Mouse (Mus musculus): ENCODE data around the gene Ptgir.

Gene Ptgir

DNA sequence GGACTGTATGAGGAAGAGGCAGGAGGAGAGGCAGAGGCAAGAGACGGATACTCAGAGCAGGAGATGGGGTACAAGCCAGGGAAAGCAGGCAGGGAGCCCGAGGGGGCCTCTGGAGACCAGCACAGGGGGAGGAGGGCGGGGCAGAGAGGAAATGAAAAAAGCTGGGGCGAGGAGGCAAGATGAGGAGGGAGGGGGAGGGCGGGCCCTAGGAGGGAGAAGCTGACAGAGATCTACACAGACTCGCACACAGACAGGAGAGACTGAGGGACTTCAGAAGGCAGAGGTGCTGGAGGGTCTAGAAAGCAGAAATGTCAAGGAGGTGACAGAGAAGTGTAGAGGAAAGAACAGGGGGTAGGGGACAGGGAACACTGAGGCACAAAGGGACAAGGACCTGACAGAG lies at the start of gene Ptgir:
Gene Ptgir (plus strand): TSS at position 210 of the 400 bp plus-strand sequence.
- no peak for DNase-seq (ENCODE audit: extremely low read depth, low read depth)

DNA sequence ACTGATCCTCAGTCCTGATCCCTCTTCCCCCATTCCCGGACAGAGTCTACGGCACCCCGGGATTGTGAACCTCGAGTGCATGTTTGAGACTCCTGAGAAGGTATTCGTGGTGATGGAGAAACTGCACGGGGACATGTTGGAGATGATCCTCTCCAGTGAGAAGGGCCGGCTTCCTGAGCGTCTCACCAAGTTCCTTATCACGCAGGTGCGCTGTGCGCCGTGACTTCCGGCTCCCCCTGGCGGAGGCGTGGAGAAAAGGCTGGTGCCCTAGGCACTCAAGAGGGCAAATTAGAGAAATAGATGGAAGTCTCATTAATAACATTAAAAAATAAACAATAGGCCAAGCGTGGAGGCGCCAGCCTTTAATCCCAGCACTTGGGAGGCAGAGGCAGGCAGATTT lies 48.0 kb upstream of the Ptgir start:
- DNase-seq (ENCODE audit: extremely low read depth, low read depth): peak; percentile 32

DNA sequence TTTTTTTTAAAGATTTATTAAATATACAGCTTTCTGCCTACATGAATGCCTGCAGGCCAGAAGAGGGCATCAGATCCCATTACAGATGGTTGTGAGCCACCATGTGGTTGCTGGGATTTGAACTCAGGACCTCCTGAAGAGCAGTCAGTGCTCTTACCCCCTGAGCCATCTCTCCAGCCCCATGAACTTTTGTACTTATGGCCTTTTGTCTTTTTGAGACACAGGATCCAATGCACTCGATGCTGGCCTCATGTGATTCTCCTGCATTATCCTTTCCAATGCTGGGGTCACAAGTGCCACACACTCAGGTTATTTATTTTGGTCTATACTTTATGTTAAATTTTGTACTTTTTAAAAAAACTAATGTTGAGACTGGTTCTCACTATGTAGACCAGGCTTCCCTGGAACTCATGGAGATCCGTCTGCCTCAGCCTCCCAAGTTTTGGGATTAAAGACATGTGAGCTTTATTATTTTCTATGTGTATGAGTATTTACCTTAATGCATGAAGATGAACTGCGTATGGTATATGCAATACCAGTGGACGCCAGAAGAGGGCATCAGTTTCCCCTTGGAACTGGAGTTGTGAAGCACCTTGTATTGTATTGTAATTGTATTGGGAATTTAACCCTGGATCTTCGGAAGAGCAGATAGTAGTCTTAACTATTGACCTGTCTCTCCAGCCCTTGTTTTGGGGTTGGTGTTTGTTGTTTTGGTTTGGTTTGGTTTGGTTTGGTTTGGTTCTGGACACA lies 46.2 kb upstream of the Ptgir start:
- DNase-seq (ENCODE audit: extremely low read depth, low read depth): peak; percentile 63

DNA sequence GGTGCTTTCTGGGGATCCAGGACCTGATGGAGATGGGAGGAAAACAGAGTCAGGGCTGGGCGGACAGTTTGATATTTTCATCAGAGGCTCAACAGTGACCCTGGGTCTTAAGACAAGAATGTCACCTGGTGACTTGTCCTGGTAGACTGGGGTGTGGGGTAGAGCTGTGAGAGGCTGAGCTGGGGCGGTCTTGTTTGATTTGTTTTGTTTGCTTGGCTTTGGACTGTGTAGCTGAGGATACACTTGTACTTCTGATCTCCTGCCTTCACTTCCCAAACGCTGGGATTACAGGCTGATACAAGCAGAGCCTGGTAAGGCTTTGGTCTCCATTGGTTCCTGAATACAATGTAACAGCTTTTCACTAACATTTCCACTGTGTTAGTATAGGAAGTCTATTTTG lies 38.8 kb upstream of the Ptgir start:
- no peak for DNase-seq (ENCODE audit: extremely low read depth, low read depth)

DNA sequence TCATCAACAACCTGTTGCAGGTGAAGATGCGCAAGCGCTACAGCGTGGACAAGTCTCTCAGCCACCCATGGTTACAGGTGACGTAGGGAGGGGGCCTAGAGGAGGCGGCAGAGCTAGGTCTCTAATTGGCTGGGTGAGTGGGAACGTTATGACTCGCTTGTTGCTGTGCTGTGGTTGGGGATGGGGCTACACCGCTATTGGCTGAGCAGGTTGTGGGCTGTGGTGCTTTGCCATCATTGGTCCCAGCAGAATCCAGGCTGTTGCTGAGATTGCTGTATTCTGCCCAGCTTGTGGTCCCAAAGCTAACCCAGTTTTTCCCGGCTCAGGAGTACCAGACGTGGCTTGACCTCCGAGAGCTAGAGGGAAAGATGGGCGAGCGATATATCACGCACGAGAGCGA lies 36.8 kb upstream of the Ptgir start:
- no peak for DNase-seq (ENCODE audit: extremely low read depth, low read depth)

DNA sequence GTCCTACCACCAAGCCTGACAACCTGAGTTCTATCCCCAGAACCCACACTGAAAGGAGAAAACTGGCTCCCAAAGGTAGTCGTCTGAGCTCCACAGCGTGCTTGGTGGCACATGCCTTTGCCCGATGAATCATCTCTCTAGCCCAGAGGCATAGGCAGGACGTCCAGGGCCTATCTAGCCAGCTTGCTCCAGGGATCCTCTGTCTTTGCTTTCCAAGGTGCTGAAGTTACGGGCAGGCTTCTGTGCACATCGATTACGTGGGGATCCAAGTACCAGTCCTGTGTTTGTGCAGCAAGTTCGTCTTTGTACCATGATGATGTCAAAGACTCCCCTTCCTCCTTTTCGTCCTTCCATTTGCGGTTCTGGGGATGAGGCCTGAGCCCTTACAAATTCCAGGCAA lies 34.7 kb upstream of the Ptgir start:
- DNase-seq (ENCODE audit: extremely low read depth, low read depth): no peak

DNA sequence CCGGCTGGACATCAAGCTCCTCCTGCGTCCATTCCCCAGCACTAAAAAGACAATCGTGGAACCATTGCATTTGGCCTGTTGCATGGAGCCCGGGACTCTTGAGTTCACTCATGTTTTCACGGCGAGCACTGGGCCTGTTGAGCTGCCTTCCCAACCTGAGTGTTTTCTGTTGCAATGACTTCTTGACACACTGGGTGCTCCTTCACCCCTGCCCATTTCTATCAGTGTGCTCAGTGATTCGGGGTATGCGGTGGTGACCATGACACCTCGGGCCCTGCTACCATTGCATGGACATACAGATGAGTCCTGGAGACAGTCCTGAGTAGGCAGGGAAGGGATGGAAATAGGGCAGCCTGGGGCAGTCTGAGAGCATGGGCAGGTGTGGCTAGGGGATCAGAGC lies 33.8 kb upstream of the Ptgir start:
- no peak for DNase-seq (ENCODE audit: extremely low read depth, low read depth)

DNA sequence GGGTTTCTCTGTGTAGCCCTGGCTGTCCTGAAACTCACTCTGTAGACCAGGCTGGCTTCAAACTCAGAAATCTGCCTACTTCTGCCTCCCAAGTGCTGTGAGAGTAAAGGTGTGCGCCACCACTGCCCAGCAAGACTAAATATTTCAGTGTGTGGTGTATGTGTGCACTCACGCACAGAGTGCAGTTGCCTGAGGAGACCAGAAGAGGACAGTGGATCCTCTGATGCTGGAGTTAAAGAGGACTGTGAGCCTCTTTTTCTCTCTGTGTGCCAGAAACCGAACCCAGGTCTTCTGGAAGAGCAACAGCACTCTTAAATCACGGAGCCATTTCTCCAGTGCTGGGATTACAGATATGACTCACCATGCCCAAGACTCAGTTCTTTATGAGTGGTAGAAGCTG lies 32.9 kb upstream of the Ptgir start:
- no peak for DNase-seq (ENCODE audit: extremely low read depth, low read depth)

DNA sequence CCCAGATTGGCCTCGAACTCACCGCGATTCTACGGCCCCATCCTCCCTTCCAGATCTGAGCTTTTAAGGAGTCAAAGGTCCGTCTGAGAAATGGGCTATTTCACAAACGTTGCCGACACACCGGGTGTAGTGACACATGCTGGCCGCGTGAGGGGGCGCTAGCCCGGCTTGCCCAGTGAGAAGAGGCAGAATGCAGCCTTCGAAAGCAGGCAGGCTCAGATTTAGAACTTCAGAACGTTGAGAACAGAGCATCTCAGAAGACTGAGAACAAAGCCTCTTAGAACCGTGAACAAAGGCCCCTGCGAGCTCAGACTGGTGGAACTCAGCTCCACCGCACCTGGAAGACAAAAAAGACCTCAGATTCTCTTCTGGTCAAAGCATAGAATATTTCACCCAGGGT lies 32.1 kb upstream of the Ptgir start:
- DNase-seq (ENCODE audit: extremely low read depth, low read depth): peak; percentile 55

DNA sequence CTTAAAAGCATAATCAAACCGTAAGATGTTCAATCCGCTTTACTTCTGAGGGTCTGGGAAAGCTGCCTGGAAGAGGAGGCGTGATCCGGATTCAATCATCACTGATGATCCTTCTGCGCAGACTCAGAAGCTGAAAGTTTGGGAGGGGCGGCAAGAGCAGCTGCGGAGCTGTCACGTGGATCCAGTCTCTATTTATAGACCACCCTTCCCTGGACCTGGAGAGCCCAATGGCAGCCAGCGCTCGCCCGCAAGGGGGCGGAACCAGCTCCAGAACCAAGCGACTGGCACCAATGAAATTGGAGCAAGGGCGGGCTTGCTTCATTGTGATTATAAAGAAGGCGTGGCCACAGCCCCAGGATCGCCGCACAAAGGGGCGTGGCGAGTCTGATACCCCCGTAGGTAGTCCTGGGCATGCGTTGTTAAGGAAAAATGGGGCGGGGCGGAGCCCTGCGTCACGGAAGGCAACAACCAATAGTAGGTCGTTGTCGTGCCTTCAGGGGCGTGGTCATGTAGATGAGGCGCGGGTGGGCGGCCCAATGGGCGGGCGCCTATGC lies 31.5 kb upstream of the Ptgir start:
- peak; percentile 98 for DNase-seq (ENCODE audit: extremely low read depth, low read depth)

DNA sequence AGATGAGACGGTGACA lies 31.2 kb upstream of the Ptgir start, which contains the start of gene Dact3:
Gene Dact3 (plus strand): TSS at position 8 of the 16 bp plus-strand sequence.
- no peak for DNase-seq (ENCODE audit: extremely low read depth, low read depth)

DNA sequence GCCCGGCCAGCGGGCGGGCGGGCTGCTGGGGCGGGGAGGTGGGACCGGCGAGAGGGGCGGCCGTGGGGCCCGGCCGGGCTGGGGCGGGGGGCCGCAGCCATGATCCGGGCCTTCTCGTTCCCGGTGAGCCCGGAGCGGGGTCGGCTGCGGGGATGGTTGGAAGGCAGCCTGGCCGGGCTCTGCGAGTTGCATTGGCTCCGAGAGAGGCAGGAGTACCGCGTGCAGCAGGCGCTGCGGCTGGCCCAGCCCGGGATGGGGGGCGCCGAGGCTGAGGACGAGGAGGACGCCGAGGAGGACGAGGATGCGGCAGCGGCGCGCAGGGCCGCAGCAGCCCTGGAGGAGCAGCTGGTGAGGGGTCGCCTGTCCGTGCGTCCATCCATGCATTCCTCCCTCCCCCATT lies 31.0 kb upstream of the Ptgir start:
- no peak for DNase-seq (ENCODE audit: extremely low read depth, low read depth)

DNA sequence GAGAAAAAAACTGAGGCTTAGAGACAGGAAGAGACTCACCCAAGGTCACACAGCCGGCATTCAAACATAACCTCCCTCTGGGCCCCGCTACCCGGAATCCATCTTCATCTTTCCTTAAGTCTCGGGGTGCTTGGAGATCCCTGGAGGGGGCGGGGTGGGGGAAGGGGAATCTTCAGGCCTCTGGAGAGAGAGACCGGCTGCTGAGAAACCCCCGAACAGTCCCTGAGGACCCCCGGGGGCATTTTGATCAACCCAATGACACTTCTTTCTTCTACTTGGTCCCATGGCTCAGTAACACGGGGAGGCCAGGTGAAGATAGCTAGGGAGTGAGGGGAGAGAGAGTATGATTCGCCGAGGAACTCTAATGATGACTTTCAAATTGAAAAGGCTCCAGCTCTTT lies 30.3 kb upstream of the Ptgir start:
- no peak for DNase-seq (ENCODE audit: extremely low read depth, low read depth)

DNA sequence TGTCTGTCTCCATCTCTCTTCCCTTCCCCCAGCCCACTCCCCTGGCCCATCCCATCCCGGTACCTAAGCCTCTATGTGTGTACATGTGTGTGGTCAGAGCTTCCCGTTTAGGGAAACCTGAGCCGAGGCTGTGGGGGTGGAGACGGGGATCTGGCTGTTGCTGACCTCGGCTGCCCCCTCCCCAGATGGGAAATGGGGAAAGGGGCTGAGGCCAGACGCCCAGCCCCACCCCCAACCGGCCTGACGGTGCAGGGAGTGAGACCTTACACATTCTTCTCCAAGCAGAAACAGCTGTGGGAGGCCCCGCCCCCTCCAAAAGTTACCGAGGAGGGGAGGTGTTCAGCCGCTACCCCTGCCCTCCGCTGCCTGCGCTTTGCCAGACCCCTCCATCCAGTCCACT lies 29.7 kb upstream of the Ptgir start:
- no peak for DNase-seq (ENCODE audit: extremely low read depth, low read depth)

DNA sequence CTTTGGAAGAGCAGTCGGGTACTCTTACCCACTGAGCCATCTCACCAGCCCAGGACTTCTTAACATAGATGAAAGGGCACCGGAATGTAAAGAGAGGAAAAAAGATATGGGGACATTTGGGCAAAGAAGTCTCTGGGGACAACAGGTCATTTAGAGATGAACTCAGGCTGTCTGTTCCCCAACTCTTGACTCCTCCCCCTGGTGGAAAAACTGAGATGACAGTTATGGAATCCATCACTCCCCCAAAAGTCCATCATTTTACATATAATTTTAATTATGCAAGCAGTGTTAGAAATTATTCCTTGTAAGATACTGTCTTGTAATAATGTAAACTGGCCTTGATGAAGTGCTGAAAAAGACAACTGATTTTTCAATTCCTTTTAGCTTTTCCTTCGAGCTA lies 28.6 kb upstream of the Ptgir start:
- DNase-seq (ENCODE audit: extremely low read depth, low read depth): no peak

DNA sequence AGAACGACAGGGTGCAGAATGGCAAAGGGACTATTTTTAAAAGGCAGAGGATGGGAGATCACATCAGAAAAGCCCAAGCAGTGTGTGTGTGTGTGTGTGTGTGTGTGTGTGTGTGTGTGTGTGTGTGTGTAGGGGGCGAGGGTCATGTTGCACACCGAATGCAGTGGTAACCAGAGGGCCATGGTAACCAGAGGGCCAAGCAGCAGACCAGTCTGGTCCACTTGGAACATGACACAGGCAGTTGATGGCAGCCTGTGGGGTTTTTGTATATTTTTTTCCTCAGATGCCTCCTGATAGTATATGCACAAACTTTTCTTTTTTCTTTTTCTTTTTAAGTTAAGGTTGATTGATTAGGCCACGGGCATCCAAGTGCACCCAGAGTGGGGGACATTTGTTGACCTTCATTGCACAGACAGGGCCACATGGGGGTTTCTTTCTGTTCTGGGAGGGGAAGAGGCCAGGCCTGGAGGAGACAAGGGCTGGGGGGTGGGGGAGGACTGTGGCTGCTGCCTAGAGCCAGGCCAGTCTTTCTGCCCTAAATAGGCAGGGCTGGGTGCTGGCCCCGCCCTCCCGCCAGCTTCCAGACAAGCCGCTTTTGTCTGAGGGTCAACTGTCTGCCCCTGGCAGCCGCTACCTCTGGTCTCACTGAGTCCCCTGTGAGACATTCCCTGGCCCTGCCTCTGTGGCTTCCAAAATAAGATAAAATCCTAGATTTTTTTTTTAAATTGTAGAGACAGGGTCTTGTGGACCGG lies 26.3 kb upstream of the Ptgir start:
- DNase-seq (ENCODE audit: extremely low read depth, low read depth): no peak

DNA sequence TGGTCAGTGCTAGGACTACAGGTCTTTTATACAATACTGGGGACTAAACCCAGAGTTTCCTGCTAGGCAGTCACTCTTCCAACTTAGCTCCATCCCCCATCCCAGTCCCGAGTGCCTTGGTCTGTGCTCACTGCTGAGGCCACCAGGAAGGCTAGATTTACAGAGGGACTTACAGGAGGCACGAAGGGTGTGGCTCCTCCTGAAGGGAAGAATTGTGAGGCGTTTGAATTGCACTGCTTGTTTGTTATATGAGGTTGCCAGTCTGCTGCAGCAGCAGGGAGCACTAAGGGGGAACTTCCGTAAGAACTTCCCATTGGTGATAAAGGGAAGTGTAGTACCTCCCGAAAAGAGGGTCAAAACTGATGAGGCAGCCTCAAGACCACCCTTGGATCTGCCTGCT lies 25.7 kb upstream of the Ptgir start:
- no peak for DNase-seq (ENCODE audit: extremely low read depth, low read depth)

DNA sequence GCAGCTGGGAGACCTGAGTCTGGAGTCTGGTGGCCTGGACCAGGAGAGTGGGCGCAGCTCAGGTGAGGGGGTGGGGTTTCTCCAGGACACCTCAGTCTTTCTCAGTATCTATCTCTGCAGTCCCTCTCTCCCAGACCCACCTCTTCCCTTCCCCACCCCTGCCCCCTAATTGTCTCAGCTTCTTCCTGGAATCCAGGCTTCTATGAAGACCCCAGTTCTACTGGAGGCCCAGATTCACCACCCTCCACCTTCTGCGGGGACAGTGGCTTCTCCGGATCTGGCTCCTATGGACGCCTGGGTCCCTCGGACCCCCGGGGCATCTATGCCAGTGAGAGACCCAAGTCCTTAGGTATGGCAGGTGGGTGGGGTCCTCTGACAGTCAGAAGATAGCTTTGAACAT lies 23.1 kb upstream of the Ptgir start:
- DNase-seq (ENCODE audit: extremely low read depth, low read depth): no peak

DNA sequence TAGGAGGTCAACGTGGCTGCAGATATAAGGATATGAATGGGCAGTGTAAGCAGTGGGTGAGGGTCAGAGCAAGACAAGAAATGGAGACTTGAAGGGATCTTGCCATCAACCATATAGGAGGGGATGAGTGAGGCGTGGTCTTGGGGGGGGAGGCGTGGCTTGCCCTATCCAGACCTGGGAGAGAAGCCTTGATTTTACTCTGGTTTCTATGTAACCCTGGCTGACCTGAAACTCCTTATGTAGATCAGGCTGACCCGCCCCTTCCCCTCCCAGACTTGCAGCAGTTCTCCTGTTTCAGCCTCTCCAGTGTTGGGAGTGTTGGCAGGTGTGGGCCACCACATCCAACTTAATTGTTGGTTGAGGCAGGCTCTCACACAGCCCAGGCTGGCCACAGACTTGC lies 22.0 kb upstream of the Ptgir start:
- DNase-seq (ENCODE audit: extremely low read depth, low read depth): no peak

DNA sequence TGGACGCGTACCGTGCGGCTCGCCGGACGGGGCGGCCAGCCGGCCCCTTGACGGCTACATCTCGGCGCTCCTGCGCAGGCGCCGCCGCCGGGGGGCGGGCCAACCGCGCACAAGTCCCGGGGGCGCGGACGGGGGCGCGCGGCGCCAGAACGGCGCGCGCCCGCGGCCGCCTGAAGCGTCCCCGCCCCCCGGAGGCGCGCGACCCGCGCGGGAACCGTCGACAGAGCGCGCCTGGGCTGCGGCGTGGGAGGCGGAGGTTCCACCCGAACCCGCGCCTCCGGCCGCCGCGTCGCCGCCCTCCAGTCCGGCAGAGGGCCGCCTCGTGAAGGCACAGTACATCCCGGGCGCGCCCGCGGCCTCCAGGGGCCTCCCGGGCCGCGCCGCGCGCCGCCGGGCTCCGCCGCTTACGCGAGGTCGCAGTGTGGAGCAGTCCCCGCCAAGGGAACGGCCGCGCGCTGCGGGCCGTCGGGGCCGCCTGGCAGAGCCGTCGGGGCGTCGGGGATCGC lies 21.0 kb upstream of the Ptgir start:
- no peak for DNase-seq (ENCODE audit: extremely low read depth, low read depth)

DNA sequence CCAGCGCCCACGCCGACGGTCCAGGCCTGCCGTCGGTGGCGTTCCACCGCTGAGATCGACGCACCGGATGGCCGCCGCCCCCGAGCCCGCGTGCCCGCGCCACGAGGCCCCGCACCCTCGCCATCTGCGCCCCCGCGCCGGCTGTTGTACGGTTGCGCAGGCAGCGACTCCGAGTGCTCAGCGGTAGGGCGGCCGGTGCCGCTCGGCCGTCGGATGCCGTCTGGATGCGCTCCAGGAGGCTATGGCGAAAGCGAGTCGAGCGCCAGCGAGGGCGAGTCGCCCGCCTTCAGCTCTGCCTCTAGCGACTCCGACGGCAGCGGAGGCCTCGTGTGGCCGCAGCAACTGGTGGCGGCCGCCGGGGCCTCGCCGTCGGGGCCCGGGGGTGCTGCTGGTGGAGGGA lies 20.4 kb upstream of the Ptgir start:
- DNase-seq (ENCODE audit: extremely low read depth, low read depth): no peak

DNA sequence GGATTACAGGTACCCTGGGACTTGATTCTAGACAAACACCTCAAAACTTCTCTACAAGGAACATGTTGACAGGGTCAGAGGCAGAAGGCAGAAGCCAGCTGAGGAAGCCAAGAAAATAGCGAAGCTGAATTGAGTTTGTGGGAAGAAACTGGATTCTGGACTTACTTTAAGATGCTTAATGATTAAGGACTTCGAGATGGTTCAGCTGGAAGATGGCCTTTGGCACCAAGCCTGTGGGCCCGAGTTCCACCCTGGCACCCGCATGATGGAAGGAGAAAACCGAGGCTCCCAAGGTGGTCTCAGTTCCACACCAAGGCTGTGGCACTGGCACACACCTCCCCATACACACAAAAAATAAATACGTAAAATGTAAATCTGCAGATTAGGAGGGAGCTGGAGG lies 15.8 kb upstream of the Ptgir start:
- no peak for DNase-seq (ENCODE audit: extremely low read depth, low read depth)

DNA sequence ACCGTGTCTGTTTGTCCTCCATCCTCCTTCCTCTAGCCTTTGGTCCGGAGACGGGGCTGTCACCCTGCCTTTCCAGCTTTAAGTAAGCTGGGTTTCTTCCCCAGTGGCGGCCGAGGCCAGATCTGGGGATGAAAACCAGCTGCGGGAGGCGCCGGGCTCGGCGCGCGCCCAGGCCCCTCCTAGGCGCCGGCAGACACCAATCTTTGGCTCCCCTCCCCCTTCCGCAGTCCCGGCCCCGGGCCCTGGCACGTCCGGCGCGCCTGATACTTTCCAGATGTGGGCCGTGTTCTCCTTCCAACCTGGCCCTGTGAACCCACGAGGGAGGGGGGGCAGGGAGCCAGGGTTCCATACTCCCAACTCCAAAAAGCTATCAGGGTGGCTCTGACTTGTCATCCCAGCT lies 15.3 kb upstream of the Ptgir start:
- no peak for DNase-seq (ENCODE audit: extremely low read depth, low read depth)

All from MEL-GATA-1-ER (cell line).